Mouse (Mus musculus): Measurements from ENCODE around the gene Col6a3. TPM values are rescaled to one million over a fixed set of nuclear protein-coding genes. Genes with fewer than 3 reads are reported as not detected.

The Col6a3 gene
- total RNA-seq, 2 experiments from 2014 or later = 5.5 TPM

- intact Hi-C loops (cut with DNase I) = no loop called here
- DNase-seq (ENCODE audit: low spot score in 2 of 2) = no peak
These were observed 40.7 kb downstream of the Col6a3 start for GRCm38 (mm10) chr1:90803104-90803503.

- intact Hi-C loops (cut with DNase I) = no loop called here
- DNase-seq (ENCODE audit: low spot score in 2 of 2) = no peak
These were observed 42.7 kb downstream of the Col6a3 start for GRCm38 (mm10) chr1:90801067-90801466.

DNA sequence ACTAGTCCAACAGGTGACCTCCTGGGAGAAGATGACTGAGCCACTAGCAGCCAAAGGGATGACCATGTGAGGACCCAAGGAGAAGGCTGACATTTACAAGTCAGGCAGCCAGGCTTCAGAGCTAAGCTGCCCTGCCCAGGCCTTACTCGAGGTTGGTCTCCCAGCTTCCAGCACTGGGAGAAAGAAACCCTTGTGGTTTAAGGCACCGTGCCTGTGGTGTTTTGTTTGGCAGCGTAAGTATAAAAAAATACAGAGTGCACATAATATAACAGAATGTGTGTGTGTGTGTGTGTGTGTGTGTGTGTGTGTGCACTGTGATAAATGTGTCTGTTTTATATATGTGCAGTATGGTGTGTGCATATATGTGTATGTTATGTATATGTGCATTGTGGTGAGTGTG is 43.3 kb downstream of the Col6a3 start:
- intact Hi-C loops (cut with DNase I) = no loop called here
- no peak for DNase-seq (ENCODE audit: low spot score in 2 of 2)

DNA sequence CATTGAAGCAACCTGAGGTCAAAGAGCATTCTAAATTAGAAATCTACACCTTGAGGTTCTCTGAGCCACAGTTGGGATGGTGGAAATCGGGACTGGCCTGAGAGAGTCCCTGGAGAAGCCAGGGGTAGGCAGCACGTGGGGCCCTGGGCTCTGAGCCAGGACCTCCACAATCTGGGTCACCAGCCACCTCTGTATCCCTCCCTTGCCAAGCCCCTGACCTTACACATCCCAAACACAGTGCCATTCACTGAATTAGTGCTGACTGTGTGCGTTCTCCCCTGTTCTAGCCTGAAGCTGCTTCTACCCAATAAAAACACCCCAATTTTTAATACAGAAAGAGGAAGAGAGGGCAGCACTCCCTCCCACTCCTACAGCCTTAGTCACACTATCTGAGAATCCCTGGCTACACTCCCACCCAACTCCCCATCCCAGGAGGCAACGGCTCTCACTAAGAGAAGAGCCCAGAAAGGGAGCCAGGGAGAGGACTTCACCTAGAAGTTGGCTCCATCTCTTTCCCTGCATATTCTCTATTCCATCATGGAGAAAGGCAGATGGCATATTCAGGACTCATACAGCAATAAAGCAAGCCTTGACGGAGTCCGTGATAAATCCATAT is 46.4 kb downstream of the Col6a3 start:
- peak; percentile 13 to 37 for DNase-seq (ENCODE audit: low spot score in 2 of 2)
- intact Hi-C loops (cut with DNase I) = no loop called here

- intact Hi-C loops (cut with DNase I) = no loop called here
- no peak for DNase-seq (ENCODE audit: low spot score in 2 of 2)
These were observed 50.4 kb downstream of the Col6a3 start for GRCm38 (mm10) chr1:90793368-90793767.

DNA sequence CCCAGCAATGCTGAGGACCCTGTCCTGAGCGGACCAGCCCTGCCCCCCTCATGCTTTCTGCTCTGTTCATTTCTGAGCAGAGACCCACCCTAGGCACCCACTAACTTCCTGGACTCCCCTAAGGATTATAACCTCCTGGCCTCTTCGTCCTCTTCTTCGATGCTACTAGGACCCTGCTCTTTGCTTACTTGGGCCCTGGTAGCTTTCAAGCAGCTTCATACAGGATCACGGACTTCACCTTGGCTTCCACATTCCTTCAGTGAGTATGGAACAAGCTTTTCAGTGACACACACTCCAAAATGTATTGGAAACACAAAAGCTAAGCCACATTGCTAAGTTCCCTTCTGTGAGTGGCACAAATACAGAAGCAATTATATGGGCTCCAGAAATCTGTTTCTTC is 52.8 kb downstream of the Col6a3 start:
- intact Hi-C loops (cut with DNase I) = no loop called here

GRCm38 (mm10) chr1:90789506-90789905 is 54.3 kb downstream of the Col6a3 start:
- intact Hi-C loops (cut with DNase I) = no loop called here
- peak in 1 of 2 experiments; percentile 52 for DNase-seq (ENCODE audit: low spot score in 2 of 2)

More for the DNA sequence above, 52.8 kb downstream of the Col6a3 start:
- DNase-seq (ENCODE audit: low spot score in 2 of 2) = no peak

- intact Hi-C loops (cut with DNase I) = no loop called here
- no peak for DNase-seq (ENCODE audit: low spot score in 2 of 2)
These were observed 63.3 kb downstream of the Col6a3 start for GRCm38 (mm10) chr1:90780446-90780845.

DNA sequence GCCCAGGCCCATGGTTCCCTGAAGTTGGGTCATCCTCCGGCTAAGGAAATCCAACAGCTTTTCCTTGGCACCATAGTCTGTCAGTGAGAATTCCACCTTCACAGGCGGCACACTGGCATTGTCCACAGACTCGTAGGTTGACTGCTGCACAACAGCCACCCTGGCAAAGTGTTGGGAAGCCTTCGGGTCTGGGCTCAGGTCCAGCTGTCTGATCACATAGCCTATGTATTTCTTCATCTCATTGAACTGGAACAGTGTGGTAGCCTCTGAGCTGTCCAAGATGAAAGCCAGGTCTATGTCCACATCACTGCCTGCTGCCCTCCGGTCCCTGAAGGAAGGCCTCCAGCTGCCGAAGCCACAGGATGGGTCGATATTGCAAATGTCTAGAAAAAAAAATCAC is 64.7 kb downstream of the Col6a3 start:
- intact Hi-C loops (cut with DNase I) = no loop called here
- no peak for DNase-seq (ENCODE audit: low spot score in 2 of 2)

- intact Hi-C loops (cut with DNase I) = no loop called here
- no peak for DNase-seq (ENCODE audit: low spot score in 2 of 2)
These were observed 68.1 kb downstream of the Col6a3 start for GRCm38 (mm10) chr1:90775477-90776241.

DNA sequence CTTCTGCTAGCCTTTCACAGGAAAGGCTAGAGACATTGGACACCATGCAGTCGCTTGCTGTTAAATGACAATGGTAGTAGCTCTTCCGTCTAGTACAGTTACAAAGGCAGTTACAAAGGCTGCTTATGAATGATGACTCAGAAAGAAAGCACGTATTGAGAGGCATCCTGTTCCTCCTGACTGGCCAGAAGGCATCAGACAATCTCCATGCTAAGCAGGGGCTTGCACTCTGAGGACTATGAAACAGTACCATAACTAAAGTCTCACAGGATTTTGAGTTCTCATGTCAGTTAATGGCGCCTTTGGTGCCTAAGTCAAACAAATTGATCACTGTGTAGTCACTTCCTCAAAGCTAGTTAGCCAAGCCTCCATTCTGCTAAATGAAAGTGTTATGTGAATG is 72.6 kb downstream of the Col6a3 start:
- no peak for DNase-seq (ENCODE audit: low spot score in 2 of 2)
- intact Hi-C loops (cut with DNase I) = no loop called here

DNA sequence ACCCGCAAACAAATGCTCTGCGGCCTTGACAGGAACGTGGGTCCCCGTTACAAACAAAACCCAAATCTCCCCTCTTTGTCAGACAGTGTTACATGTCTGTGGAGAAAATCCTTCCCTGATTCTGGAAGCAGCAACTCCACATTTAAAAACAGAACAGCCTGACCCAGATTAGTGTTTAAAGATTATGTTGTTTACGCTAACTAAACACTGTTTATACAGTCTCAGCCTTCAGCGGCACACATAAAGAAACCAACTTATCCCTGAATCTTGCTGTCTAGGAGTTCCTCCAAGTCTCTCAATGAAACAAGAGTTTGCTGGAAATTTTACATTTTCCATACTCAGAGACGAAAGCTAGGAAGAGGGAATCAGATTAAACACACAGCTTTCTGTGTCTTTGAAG is 73.7 kb downstream of the Col6a3 start:
- no peak for DNase-seq (ENCODE audit: low spot score in 2 of 2)
- intact Hi-C loops (cut with DNase I) = no loop called here

GRCm38 (mm10) chr1:90769301-90769700 is 74.5 kb downstream of the Col6a3 start:
- intact Hi-C loops (cut with DNase I) = no loop called here

GRCm38 (mm10) chr1:90758091-90758673 is 85.6 kb downstream of the Col6a3 start:
- intact Hi-C loops (cut with DNase I) = no loop called here
- no peak for DNase-seq (ENCODE audit: low spot score in 2 of 2)

More at GRCm38 (mm10) chr1:90769301-90769700, 74.5 kb downstream of the Col6a3 start:
- no peak for DNase-seq (ENCODE audit: low spot score in 2 of 2)

GRCm38 (mm10) chr1:90753869-90754563 is 89.8 kb downstream of the Col6a3 start:
- DNase-seq (ENCODE audit: low spot score in 2 of 2) = peak; percentile 51 to 55
- intact Hi-C loops (cut with DNase I) = loop anchor here (5.0 kb wide), 1 partner anchor 83 kb away; no protein-coding TSS in a partner anchor

DNA sequence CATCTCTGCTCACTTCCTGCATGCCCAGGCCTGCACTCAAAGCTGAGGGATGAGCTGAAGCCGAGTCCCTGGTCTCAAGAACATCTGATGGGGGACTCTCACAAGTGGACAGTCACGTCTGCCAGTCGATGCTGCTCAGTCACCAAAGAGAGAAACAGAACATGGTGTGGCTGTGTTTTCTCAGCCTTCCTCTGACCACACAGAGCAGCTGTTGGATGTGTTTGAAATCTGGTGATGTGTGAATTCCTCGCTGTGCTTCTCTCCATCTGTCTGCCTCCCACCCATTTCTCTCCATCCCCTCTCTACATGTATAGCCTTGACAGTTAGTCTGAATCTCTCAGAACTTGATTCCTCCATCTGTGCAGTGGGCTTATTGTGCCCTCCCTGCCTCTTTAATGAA is 92.5 kb downstream of the Col6a3 start:
- DNase-seq (ENCODE audit: low spot score in 2 of 2) = peak; percentile 59 to 88
- intact Hi-C loops (cut with DNase I) = loop anchor here (1.0 to 5.0 kb wide), 2 partner anchors 60 to 86 kb away; no protein-coding TSS in a partner anchor

GRCm38 (mm10) chr1:90750169-90750568 is 93.6 kb downstream of the Col6a3 start:
- no peak for DNase-seq (ENCODE audit: low spot score in 2 of 2)
- intact Hi-C loops (cut with DNase I) = loop anchor here (5.0 kb wide), 1 partner anchor 87 kb away; no protein-coding TSS in a partner anchor

DNA sequence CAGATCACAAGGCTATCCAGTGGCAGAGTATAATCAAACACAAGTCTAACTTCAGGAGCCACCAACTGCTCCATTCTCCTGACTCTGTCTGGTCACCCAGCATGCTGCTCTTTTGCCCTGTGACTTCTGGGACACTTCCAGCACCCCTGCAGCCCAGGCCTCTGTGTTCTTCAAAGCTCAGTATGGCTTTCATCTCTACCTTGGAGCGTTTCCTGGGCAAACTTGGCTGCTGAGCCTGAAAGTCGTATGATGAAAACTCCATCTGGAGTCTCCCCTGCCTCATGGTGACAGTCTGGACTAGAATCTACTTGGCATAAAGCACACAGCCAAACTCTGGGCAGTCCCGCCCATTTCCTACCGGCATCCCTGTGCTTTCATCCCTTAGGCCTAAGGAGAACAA is 95.2 kb downstream of the Col6a3 start:
- intact Hi-C loops (cut with DNase I) = no loop called here
- DNase-seq (ENCODE audit: low spot score in 2 of 2) = peak in 1 of 2 experiments; percentile 71

DNA sequence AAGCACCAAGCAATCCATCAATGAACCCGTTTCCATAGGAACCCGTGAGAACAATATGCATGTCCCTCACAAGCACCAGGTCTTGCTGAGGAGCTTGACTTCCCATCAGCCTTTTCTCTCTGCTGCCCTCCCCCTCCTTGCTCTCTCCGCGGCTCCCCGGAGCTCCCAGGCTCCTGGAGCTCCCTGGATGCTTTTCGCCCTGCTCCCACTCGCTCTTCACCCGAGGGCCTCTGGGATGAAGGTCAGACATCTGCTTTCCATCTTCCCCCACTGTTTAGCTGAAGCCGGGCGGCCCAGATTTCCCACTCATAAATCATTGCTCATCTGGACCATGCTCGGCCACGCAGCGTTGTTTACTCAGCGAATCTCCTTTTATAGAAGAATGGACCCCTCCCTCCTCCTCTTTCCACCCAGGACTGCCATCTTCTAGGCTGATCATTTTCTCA is 99.8 kb downstream of the Col6a3 start:
- DNase-seq (ENCODE audit: low spot score in 2 of 2) = peak; percentile 37 to 39
- intact Hi-C loops (cut with DNase I) = no loop called here

- DNase-seq (ENCODE audit: low spot score in 2 of 2) = no peak
- intact Hi-C loops (cut with DNase I) = no loop called here
These were observed 100.3 kb downstream of the Col6a3 start for GRCm38 (mm10) chr1:90743445-90743844.

All from left cerebral cortex, postnatal 25 days (tissue).